Mouse (Mus musculus): ENCODE measurements around the gene Rnf186. TPM values are rescaled to one million over a fixed set of nuclear protein-coding genes. Genes with fewer than 3 reads are reported as not detected.
"Not testable (repeated sequence)": the region's sequence is repeated elsewhere in the genome, so short reads cannot be mapped to it uniquely, and the experiment has no call there.

The Rnf186 gene
- total RNA-seq, 2 experiments from 2014 or later: not detected

DNA sequence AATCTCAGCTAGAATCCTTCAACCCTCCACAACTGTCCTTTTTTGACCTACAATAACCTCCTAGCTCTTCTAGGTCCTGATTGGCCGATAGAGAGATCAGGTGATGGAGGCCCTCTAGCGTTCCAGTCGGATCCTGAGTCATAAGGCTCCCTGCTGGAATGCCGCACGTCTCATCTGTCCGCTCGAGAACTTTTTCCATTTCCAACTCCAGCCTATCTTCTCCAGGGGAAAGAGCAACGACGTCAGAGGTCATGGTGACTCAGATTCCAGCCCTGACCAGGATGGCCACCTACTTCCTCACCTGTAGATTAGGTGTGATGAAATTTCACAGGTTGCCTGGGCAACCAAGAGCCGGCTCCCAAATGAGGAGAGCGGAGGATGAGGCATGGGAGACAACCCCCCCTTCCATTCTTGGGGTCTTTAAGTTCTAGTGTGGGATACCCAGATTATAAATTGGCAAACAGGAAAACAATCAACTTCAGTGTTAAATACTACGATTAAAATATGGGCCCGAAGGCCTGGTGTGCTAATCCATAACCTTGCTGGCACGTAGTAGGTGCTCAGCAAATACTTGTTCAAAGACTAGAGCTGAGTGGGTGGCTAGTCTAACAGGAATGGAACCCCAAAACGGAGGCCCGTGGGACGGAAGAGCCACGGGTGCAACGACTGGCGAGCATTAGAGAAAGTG, 5.4 kb downstream of the Rnf186 start:
- DNase-seq: peak; percentile 44

DNA sequence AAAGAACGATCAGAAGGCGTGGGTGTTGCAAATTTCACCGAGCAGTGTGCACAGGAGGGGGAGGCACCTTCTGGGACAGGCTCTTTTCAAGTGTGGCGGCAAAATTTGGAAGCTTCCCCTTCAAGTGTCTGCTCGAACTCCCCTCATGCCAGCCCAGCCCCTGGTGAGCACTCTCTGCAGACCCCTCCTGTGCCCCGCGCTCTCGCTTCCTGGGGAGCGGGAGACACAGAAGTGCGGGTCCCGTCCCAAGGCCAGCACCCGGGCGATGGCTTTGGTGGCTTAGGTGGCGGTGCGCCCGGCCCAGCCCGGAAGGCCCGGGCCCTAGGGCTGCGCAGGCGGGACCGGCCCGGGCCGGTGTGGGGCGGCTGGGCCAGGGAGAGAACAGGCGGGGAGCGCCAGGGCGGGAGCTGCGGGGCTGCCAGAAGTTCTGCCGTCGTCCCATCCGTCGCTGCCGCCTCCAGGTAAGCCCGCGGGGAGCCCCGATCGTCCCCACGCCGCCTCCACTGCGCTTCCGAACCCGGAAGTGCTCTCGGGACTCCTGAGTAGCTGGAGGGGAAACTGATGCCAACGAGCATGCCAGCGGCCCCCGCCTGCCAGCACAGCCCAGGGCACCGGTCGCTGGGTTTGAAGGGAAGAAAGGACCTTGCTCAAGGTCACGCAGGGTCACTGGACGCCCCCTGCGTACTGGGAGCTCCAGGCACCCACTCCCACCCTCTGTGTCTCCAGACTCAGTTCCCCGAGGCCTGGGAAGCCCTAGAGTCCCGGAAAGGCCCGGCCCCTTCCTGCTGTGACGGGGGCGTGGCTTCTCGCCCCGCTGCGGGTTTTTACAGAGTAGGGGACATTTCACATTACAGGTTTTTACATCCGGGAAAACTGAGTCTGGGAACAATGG, 6.2 kb downstream of the Rnf186 start, which contains the start of gene Tmco4:
Gene Tmco4, plus strand, starts transcription at position 62 of the 892 bp plus-strand sequence.
- peak; percentile 69 for DNase-seq

DNA sequence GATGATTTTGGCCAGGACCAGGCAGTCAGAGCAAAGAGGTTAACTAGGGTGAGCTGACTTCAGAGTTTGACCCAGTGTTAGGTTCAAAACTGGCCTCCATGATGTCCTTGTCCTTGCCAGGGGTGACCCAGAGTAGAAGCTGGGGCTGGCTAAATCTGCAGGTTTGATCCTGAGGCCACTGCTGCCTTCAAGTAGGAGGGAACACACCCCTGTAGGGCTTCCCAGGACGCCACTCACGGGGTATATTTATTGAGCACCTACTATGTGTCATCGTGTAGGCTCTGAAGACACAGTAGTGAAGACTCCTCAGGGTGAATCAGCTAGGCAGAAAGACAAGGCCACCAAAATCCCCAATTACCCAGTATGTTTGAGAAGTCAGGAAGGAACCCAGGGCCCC, 6.8 kb downstream of the Rnf186 start:
- no peak for DNase-seq

DNA sequence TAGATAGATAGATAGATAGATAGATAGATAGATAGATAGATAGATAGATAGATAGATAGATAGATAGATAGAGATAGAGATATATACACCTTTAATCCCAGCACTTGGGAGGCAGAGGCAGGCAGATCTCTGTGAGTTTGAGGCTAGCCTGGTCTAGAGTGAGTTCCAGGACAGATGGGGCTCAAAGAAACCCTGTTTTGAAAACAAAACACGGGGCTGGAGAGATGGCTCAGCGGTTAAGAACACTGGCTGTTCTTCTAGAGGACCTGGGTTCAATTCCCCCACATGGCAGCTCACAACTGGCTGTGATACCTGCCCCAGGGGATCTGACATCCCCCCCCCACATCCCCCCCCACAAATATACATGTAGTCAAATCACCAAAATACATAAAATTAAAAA, 7.6 kb downstream of the Rnf186 start:
- not testable (repeated sequence) for DNase-seq

DNA sequence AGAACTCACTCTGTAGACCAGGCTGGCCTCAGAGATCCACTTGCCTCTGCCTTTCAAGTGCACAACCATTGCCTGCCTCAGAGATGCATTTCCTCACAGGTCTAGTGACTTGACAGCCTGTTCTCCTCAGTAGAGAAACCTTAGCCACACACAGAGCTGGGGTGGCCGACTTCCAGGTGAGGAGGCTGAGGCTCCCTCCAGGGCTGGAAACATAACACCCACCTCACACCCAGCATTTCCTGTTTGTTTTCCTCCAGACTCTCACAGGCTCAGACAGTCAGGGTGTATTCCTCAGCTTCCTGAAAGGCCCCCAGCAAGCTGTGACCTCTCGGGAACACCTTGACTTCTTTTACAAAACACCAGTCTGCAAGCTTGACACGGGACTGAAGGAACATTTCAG, 8.3 kb downstream of the Rnf186 start:
- no peak for DNase-seq

DNA sequence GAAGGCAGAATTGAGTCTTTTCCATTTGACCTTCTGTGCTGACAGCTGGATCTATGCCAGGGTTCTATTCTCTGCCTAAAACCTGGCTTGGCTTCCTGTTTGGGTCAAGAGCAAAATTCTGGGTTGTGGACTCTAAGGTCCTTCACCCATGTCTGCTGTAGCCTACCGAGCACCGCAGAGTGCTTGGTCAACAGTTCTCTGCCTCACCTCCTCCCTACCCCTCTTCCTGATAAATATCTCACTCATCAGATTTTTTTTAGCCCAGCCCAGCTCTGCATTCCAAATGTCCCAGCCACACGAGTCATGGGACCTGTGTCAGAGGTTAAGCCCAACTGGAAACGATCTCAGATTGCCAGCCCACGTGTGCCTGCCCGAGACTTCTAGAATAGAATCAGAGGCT, 9.1 kb downstream of the Rnf186 start:
- DNase-seq: no peak

DNA sequence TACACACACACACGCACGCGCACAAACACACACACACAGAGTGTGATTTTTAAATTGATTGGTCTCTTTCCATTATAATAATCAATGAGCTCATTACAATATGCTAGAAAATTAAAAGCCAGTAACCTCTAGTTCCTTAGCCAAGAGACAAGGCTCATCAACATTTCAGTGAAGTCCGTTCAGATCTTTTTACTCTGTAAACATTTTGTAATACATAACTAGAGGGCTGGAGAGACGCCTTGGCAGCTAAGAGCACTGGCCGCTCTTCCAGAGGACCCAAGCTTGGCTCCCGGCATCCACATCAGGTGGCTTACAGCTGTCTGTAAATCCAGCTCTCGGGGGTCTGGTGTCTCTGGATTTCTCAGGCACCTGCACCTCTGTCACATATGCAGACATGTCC, 13.1 kb downstream of the Rnf186 start:
- DNase-seq: no peak

DNA sequence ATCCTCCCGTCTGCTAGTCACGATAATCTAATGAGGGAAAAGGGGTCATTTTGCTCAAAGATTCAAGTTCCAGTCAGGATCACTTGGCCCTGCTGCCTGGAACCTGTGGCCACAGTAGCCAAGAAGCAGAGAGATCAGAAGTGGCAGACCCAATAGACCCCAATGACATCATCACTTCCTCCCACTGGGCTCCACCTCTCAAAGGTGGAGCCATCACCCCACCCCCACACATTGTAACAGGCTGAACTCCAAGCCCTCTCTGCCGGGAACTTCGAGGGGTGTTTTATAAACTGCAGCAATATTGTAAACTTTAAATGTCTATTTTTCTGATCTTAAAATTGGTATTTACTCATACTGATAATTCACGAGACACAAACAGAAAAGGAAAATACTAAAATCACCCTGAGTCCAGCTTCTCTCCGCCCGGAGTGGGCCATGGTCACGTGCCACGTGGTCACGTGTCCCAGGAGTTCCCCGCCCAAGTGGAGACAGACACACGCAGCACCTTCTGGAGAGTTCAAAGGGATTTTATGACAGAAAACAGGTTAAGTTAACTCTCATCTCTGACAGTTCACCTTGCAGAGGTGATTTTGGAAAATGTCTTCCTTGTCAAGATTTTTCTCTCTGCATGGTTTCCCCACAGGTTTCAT, 14.0 kb downstream of the Rnf186 start:
- no peak for DNase-seq

DNA sequence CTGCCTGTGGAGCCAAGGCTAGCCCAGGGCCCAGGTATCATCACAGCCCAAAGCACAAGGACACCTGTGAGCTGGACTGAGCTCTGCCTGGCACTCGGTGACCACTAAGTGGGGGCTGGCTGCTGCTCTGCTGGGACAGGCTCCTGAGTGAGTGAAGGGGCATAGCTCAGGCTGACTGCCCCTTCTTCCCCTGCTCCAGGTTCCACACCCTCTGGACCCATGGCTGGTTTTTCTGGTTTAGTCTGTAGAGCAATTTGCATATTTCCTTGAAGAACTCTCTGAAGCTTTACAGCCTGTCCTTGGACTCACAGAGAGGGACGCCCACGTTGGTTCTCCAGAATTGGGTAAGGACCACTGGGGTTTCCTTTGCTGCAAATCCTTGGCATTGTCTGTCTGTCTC, 16.5 kb downstream of the Rnf186 start:
- no peak for DNase-seq

DNA sequence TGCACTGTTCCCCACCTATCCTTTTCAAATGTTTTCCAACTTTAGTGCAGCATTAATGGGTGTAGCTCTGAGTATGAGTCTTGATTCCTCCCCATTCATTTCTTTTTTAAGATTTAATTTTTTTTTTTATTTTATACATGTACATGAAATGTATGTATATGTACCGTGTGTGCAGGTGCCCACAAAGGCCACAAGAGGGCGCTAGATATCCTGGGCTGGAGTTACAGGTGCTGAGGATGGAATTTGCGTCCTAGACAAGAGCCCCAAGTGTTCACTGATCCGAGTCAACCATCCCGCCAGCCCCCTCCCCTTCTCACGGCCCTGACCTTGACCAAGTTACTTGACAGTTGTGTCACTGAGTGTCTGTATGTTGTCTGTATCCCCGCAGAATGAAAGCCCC, 17.8 kb downstream of the Rnf186 start:
- no peak for DNase-seq

DNA sequence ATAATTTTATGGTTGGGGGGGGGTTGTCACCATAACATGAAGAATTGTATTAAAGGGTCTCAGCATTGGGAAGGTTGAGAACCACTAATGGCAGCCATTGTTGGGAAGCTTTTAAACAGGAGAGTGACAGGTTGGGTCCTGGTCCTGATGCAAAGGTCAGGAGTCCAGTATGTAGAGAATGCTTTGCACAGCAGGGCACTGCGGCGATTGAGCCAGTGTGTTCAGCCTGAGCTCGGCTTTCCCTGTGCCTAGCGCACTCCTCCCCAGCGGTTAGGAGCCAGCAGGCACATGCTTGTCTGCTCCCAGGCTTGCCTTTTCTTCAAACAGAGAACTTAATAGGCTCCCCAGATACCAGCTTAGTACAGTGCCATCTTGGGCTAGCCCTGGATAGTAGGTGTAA, 19.4 kb downstream of the Rnf186 start:
- no peak for DNase-seq

DNA sequence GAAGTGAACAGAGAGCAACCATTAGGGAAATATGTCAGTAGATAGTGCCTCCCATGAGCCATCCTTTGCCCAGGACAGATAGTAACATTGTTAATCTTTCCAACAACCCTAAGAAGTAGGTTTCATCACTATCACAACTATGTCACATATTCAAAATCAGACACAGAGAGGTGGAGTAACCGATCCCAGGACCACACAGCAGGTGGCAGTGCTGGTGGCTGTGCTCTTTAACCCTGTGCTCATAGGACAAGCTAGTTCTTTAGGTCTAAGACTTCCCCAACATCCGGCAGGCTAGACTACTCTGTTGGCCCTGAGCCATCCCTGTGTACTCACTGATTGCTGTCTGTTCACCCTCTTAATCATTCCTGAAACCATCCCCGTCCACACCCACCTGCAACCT, 27.5 kb downstream of the Rnf186 start:
- DNase-seq: no peak

DNA sequence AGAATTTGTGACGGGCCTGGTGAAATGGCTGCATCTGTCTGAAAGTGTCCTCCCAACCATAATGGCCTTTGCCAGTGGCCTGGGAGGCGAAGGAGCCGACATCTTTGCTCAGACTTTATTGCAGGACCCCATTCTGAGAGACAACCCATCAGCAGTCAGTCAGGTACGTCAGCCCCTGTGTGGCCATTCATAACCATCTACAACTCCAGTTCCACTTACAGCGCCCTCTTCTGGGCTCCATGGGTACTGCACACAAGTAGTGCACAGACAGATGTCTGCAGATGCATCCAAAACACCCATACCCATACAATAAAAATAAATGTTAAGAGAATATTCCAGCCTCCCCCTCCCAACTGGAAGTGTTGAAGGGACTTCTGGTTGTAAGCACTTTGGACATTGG, 29.5 kb downstream of the Rnf186 start:
- DNase-seq: no peak

DNA sequence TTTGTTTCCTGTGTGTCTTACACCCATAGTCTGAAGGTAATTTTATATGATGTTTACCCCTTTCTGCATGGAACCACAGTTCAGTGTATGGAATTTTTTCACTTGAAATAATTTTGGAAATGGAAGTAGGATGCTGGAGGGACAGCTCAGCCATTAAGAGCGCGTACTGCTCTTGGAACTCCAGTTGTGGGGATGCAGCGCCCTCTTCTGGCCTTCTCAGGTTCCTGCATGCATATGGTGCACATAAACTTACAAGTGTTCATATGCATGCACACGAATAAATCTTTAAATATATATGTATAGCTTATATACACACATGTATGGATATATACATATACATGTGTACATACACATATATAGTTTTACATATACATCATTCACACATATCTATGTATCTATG, 30.2 kb downstream of the Rnf186 start:
- no peak for DNase-seq

DNA sequence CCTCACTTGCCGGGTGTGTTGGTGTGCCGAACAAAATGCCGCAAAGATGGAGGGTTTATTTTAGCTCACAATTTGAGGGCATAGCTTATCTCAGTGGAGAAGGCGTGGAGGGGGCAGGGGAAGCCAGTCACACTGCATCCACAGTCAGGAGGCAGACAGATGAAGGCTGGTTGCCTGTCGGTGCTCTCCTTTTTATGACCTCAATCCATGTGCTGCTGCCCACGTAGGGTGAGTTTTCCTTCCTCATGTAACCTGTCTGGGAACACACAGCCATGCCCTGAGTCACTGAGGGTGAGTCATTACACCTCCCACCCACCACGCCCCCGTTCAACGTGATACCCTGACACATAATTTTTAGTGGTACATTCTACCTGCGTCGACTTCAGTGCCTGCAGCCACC, 31.7 kb downstream of the Rnf186 start:
- no peak for DNase-seq

DNA sequence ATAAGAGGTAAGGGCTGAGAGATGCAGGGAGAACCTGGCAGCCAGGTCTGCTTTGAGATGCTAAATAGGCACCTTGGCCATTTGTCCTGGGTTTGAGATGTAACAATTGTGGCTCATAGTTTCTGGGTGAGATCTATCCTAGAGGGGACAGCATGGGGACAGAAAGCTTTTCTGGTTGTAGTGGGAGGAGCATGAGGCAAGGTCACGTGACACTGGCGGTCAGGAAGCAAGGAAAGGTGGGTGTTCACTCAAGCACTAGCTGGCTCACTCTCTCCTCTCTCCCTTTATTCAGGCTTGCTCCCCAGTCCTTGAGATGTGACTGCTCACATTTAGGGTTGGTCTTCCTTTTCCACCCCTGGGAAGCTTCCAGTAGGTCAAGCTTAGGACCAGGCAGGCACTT, 34.1 kb downstream of the Rnf186 start:
- no peak for DNase-seq

DNA sequence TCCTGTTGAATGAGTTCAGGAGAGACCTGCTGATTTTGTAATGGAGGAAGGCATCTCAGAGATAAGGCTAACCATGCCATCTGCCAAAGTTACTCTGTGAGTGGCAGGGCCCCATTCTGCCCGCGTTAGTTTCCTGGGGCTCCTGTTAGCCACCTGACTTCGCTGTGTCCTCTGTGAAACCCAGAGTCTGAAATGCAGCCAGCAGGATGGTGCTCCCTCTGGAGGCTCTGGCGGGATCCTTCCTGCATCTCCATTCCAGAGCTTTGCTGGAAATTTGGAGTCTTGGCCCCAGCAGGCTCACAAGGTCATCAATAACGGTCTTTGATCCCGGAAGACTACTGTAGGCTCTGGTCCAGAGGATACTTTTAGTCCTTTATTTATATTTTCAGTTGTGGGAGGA, 34.5 kb downstream of the Rnf186 start:
- DNase-seq: no peak

DNA sequence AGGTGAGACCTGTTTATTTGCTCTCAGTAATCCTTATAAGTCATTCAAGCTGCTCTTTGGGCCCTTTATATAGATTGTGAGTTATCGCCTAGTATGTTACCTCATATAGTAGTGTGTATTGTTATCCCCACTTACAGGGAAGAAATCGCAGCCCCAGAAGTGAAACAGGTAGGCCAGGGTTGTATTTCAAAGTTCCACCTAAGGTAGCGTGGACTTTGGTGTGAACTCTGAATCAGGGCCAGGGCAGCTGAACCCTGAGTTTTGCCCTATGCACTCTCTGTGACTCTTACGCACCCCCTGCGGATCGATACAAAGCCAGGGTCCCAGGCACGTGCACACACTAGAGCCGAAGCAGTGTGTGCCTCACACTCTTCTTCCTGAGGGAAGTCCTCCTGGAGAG, 37.2 kb downstream of the Rnf186 start:
- DNase-seq: no peak

DNA sequence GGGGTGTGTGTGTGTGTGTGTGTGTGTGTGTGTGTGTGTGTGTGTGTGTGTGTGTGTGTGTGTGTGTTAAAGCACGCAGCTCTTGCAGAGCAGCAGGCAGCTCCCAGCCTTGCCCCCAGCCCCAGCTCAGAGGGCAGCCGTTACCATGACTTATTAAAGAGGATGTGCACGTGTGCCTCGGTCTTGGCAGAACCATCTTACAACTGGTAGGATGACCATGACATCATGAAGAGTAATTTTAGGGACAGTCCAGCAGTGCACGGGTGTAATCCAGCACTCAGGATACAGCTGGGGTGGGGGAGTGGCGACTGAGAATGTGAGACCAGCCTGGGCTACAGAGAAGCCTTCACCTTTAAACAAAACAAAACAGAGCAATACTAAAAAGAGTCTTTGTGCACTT, 38.3 kb downstream of the Rnf186 start:
- no peak for DNase-seq

DNA sequence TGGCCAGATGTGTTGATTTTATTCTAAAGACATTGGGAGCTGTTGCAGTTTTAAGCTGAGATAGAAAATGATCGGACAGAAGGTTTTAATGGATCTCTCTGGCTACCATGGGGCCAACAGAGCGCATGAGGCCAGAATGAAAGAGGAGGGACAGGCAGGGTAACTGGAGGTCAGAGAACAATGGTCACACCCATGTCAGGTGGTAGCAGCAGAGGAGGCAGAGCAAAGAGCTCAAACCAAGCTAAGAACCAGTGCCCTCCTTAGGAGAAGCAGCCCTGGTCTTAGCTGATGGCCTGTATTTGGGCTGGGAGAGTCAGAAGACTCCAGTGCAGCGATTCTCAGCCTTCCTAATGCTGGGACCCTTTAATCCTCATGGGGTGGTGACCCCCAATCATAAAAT, 40.4 kb downstream of the Rnf186 start:
- no peak for DNase-seq

DNA sequence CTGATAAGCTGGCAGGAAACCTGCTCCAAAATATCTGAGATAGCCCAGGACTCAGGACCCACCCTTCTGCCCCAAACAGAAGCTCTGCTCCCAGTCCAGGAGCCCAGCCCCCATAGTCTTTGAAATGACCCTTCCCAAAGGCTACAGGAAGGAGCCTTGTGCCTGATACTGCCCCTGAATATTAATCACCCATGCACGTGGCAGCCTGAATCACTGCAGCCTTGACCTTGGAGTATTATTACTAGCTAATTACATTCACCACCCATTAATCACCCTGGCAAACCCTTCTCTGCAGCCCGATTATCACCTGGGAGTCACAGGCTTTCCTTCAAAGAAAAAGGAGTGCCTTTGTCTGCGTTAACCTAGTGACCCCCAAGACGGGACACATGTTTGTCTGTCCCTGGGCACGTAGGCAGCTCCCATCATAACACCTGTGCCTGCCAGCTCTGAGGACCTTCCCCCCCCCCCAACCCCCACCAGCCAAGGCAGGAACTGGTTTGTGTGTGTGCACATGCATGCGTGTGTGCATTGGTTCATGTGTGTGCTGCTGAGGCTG, 41.1 kb downstream of the Rnf186 start:
- no peak for DNase-seq

DNA sequence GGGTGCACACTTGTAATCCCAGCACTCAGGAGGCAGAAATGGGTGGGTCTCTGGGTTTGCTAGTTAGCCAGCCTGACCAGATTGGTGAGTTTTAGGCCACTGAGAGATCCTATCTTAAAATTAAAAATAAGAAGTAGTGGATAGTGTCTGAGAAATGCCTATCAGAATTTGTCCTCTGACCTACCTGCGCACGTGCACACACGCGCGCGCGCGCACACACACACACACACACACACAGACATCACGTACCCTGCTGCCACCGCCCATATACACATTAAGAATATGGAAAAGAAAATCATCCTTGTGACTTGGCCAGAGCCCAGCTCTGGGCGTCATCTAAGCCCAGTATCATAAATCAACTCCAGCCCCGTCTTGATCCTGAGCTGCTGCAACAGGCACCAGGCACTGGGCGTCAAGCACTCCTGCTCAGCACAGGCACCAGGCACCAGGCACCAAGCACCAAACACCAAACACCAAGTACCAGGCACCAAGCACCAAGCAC, 44.3 kb downstream of the Rnf186 start:
- DNase-seq: no peak

DNA sequence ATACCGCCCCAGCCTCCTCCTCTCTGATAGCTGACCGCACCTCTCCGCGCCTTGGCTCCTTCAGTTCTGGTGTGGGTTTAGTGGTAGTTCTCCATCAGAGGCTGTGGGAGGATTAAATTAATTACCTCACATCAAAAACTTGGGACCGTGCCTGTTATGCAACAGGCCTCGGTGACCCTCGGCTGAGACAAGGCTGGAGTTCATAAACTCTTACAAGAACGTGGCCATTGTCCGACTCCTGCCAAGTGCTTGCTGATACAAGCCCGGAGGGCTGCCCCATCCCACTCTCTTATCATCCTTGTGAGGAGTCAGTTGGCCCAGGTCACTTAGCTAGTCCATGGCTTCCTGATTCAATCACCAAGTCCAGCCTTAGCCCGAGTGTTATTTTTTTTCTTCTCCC, 46.4 kb downstream of the Rnf186 start:
- DNase-seq: no peak
